Comparison of ENCODE assay signal across 15 mouse cellular contexts in the genomic region with DNA sequence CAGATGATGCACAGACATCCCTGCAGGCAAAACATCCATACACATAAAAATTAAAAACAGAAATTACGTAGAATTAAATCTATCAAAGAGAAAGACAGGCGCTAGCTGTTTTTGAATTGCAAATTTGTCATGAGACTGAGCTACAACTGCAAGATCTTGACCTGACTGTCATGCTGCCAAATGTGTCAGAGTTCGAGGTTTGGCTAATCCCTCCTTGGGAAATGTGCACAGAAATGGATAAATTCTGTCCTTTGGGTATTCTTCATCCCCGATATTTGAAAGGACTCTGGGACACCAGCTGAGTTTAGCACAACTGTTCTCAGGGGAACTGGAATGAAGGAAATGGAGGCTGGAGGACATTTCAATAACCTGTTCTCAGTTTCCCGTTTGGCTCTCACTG. TPM values are rescaled to one million over a fixed set of nuclear protein-coding genes. Genes with fewer than 3 reads are reported as not detected.
DNase-seq lines count a peak whose midpoint lies in the region.
"Had no signal": no experiment of that assay in that cellular context is flagged by ENCODE, and none has a peak within 500 bp of the region (broad histone marks: within the 10 kb centered on the region; RNA-seq: fewer than 3 reads in every experiment).

No protein-coding gene starts in this region.

- H3K4me3 ChIP-seq in brown adipose tissue, adult 24 weeks (ENCODE audit: insufficient read depth, low read depth, low read length), result no peak overlapping the region
- H3K4me3 ChIP-seq: heart, embryonic 15.5 days; hindbrain, embryonic 15.5 days; liver, embryonic 13.5 days had no signal

- DNase-seq in heart, adult 8-10 months (ENCODE audit: low spot score), result peak; percentile 44
- DNase-seq in heart, postnatal 25 days (ENCODE audit: low spot score), result no peak
- peak; percentile 65 for DNase-seq in 3T3-L1 (ENCODE audit: low read depth, low spot score)
- peak; percentile 67 to 72 for DNase-seq in kidney, postnatal 25 days
- DNase-seq in spleen, adult 18-20 months, result no peak
- DNase-seq in urinary bladder, postnatal 14 days (ENCODE audit: low spot score), result no peak
- DNase-seq: cerebellum, adult 8-10 months; layer of hippocampus, adult 9-11 months; left cerebral cortex, postnatal 4 days; liver, embryonic 13.5 days; thymus, postnatal 36 days had no signal

- intact Hi-C loops in heart, postnatal 25 days (cut with DNase I), result no loop called here

- peak overlapping the region; percentile 97 for H3K27ac ChIP-seq in brown adipose tissue, adult 24 weeks (replicated peaks; ENCODE audit: low read depth, low read length)
- H3K27ac ChIP-seq: heart, embryonic 15.5 days; hindbrain, embryonic 15.5 days; liver, embryonic 13.5 days had no signal

- H3K4me1 ChIP-seq in brown adipose tissue, adult 24 weeks (ENCODE audit: control insufficient read depth, insufficient read depth, insufficient read length, low read length), result peaks cover 15% of the 10 kb centered on the region
- H3K4me1 ChIP-seq: hindbrain, embryonic 15.5 days had no signal

RNA-seq across cellular contexts. Expression of a gene that starts 41.7 kb away (rescaled TPM):
- total RNA-seq in heart, adult 8-10 months (2022), result 1 to 10 TPM; 6.2 to 9.7 (median 7.1) TPM
- total RNA-seq in heart, postnatal 25 days (2021), result 10 to 100 TPM in 1 of 2 experiments, 1 to 10 TPM in 1; 8.3 to 11.2 TPM
- 5.3 and 7.0 TPM in 2 replicates for polyA plus RNA-seq in brown adipose tissue, adult 24 weeks (2012; ENCODE audit: insufficient read depth, insufficient read length, missing spikeins)
- total RNA-seq: CH12.LX had no signal

Comparison
In these comparisons a context has a peak if more than half of its experiments do, and no peak if none do; other contexts are left out.
1. DNase-seq: peak in heart, adult 8-10 months (single experiment), 3T3-L1 (single experiment) and kidney, postnatal 25 days (2 of 2); none in heart, postnatal 25 days (single experiment), spleen, adult 18-20 months (0 of 2) and urinary bladder, postnatal 14 days (single experiment).